Mouse (Mus musculus) embryonic fibroblast, embryonic 13.5 days (primary cell): Measurements from ENCODE around the gene Tcp11l2.

Experiments used
- CTCF ChIP-seq: IDR thresholded peaks from 2 replicates; pipeline ENCODE4 v1.5.1; 2011; ENCODE audit warnings: mild to moderate bottlenecking, control low read depth, low read length, moderate library complexity, borderline replicate concordance; ENCODE audit not compliant: insufficient read depth
- POLR2A ChIP-seq: IDR thresholded peaks from 2 replicates; pipeline ENCODE4 v1.6.1; 2011; ENCODE audit warnings: low read depth, mild to moderate bottlenecking, control low read depth, low read length, moderate library complexity

GRCm38 (mm10) chr10:84647264-84647663 lies 70.8 kb downstream of the Tcp11l2 start:
- TF ChIP-seq CTCF: no peak
- TF ChIP-seq POLR2A: no peak
